Mouse (Mus musculus) cerebellum, adult 2 months (tissue): Measurements from ENCODE around the gene Ofd1.

ENCODE experiments used
- CTCF ChIP-seq: fragments of 200-500 bp; IDR thresholded peaks from 2 replicates; pipeline ENCODE4 v1.5.1; 2011; ENCODE audit warnings: low read depth, mild to moderate bottlenecking, control low read depth, low read length, moderate library complexity, borderline replicate concordance; ENCODE audit not compliant: insufficient read depth
- POLR2A ChIP-seq: fragments of 200-500 bp; IDR thresholded peaks from 2 replicates; pipeline ENCODE4 v1.6.1; 2011; ENCODE audit warnings: low read length, control low read depth, borderline replicate concordance; ENCODE audit not compliant: insufficient read depth

- TF ChIP-seq CTCF (no peak), POLR2A (no peak)
Observed at GRCm38 (mm10) chrX:166444552-166444951, 4.0 kb upstream of the Ofd1 start.
